Mouse (Mus musculus) erythroblast, embryonic 14.5 days (primary cell): ENCODE data around the gene Sat2.

ENCODE experiments used
- GATA1 ChIP-seq: IDR thresholded peaks from 2 replicates; pipeline ENCODE4 v1.6.1; 2012; ENCODE audit warnings: low read length, inconsistent platforms, mixed read lengths
- TAL1 ChIP-seq: IDR thresholded peaks from 3 replicates; pipeline ENCODE4 v1.6.1; 2012; ENCODE audit warnings: low read length, inconsistent platforms, mixed read lengths

DNA sequence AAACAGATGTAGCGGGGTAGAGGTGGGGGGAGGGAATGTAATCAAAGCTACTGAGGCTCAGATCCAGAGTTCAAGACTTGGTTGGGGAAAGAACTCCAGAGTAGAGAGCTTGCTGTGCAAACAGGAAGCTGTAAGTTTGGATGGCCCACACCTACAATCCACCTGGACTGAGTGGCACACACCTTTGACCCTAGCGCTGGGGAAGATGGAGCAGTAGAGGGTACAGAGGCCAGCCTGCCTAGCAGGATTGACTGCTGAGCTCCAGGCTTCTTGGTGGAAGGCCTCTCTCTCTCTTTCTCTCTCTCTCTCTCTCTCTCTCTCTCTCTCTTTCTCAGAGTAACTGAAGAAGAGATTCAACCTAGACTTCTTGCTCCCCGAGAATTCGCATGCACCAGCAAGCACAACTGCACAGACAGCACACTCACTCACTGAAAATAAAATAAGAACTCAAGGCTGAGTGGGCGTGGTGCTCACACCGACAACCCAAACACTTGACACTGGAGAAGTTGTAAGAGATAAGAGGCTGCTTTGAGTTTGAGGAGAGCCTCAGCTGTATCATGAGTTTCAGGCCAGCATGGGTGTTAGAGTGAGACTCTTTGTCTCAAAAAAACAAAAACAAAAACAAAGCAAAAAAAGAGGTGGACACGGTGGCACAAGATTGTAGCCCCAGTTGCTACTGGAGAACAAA lies 1.3 kb upstream of the Sat2 start:
- TF ChIP-seq GATA1 (no peak), TAL1 (no peak)
